Mouse (Mus musculus): Measurements from ENCODE around the gene Stk11. TPM values are rescaled to one million over a fixed set of nuclear protein-coding genes. Genes with fewer than 3 reads are reported as not detected.

The Stk11 gene
- total and polyA plus RNA-seq, 2 experiments from 2014 or later, result 14.8 to 77.8 TPM

GRCm38 (mm10) chr10:80144864-80145838 is 29.5 kb downstream of the Stk11 start:
- Histone ChIP-seq H3K36me3 (ENCODE audit: insufficient read depth) (peaks cover 18% of the 10 kb centered on the region), H3K9me3 (ENCODE audit: low read length) (no peaks in the 10 kb centered on the region), H3K4me2 (ENCODE audit: low read depth) (no peak overlapping the region), H3K27me3 (ENCODE audit: insufficient read depth, low read length) (no peaks in the 10 kb centered on the region), H3K27ac (ENCODE audit: low read depth, low read length) (peak overlapping the region; percentile 6; the same call in 1 of the 2 replicates), H3K4me1 (ENCODE audit: insufficient read depth) (peaks cover 5% of the 10 kb centered on the region; the same call in 1 of the 2 replicates), H3K9ac (no peak overlapping the region), H3K4me3 (ENCODE audit: low read depth, low read length) (no peak overlapping the region)
- peak; percentile 76 for DNase-seq
- no peak for ATAC-seq
- WGBS, result 73% methylated on average over 20 of the region's 20 CpGs
- peak; percentile 87 for TF ChIP-seq CTCF (IDR thresholded peaks at IDR 0.05; ENCODE audit: low read depth)

DNA sequence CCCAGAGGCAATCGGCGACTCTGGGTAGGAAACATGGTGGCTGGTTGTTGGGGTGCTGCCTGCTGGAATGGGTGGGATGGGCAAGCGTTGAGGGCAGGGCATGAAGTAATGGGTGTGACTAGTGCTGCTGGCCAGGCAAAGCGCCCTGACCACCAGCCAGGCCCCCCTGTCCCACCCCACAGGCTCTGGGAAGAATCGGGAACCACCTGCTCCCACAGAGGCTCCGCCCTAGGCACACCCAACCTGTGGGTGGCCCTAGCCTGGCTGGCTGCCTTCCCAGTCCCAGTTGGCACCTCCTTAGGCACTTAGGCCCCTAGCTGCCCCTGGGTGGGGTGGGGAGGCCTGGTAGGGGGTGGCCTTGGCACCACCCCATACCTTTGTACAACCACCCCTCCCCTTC is 30.3 kb downstream of the Stk11 start:
- DNase-seq (no peak), ATAC-seq (no peak)
- peak overlapping the region; percentile 6; the same call in 1 of the 2 replicates for H3K27ac ChIP-seq (ENCODE audit: low read depth, low read length)
- peaks cover 18% of the 10 kb centered on the region for H3K36me3 ChIP-seq (ENCODE audit: insufficient read depth)
- peaks cover 5% of the 10 kb centered on the region; the same call in 1 of the 2 replicates for H3K4me1 ChIP-seq (ENCODE audit: insufficient read depth)
- H3K9me3 ChIP-seq (ENCODE audit: low read length), result no peaks in the 10 kb centered on the region
- 74% methylated on average over 6 of the region's 6 CpGs for WGBS
- TF ChIP-seq CTCF (IDR thresholded peaks at IDR 0.05; ENCODE audit: low read depth), result no peak
- H3K9ac ChIP-seq, result no peak overlapping the region
- no peak overlapping the region for H3K4me3 ChIP-seq (ENCODE audit: low read depth, low read length)
- H3K4me2 ChIP-seq (ENCODE audit: low read depth), result no peak overlapping the region
- no peaks in the 10 kb centered on the region for H3K27me3 ChIP-seq (ENCODE audit: insufficient read depth, low read length)

DNA sequence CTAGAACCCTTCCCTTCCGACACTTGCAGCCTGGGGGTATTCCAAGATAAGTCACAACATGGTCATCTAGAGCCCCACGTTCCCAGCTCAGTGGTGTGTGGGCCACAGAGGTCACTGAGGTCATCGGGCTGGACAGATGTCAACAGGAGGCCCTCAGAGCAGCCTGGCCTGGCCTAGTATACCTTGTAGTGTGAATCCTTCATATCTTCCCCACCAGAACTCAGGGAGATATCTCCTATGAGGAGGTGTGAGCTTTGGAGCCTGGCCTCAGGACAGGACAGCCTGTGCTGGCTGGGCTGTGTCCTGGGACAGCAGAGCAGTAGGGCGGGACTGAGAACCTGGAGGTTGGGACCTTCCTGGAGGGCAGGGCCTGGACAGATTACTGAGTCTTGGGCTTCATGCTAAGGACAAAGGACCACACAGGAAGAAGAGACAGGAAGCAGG is 31.0 kb downstream of the Stk11 start:
- WGBS, result 85% methylated on average over 4 of the region's 4 CpGs
- no peak for TF ChIP-seq CTCF (IDR thresholded peaks at IDR 0.05; ENCODE audit: low read depth)

DNA sequence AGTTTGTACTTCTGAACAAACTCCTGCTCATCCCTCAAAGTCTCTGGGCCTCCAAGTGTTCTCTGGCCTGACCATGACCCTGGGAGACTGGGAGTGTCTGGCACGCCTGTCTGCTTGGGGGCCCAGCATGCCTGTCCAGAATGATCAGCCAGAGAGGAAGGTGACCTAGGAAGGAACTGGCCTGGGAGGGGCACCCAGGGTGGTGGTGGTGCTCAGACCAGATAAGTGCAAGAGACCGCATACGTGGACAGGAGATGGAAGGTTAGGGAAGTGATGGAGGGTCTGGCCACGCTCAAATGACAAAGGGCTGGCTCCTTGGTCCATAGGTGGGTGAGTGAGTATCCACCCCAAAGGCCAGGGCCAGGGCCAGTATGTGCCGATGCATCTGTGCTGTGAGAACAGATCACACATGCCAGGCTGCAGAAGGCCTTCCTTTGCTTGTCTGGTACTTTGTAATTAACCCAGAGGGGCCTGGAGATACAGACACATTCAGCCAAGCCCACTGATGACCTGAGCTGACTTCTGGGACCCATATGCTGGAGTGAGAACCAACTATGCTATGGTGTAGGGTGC is 31.6 kb downstream of the Stk11 start:
- Histone ChIP-seq H3K4me3 (ENCODE audit: low read depth, low read length) (no peak overlapping the region), H3K36me3 (ENCODE audit: insufficient read depth) (peaks cover 18% of the 10 kb centered on the region), H3K9me3 (ENCODE audit: low read length) (no peaks in the 10 kb centered on the region), H3K4me1 (ENCODE audit: insufficient read depth) (peaks cover 13% of the 10 kb centered on the region; the same call in 1 of the 2 replicates), H3K27me3 (ENCODE audit: insufficient read depth, low read length) (no peaks in the 10 kb centered on the region), H3K9ac (peak overlapping the region; percentile 99; the same call in 1 of the 2 replicates), H3K27ac (ENCODE audit: low read depth, low read length) (peak overlapping the region; percentile 100; the same call in 1 of the 2 replicates), H3K4me2 (ENCODE audit: low read depth) (peak overlapping the region; percentile 95)
- no peak for DNase-seq
- TF ChIP-seq CTCF (IDR thresholded peaks at IDR 0.05; ENCODE audit: low read depth), result no peak
- no peak for ATAC-seq
- 67% methylated on average over 5 of the region's 5 CpGs for WGBS

More for the DNA sequence above, 31.0 kb downstream of the Stk11 start:
- ATAC-seq (no peak), DNase-seq (no peak)
- no peak overlapping the region for H3K9ac ChIP-seq
- H3K27ac ChIP-seq (ENCODE audit: low read depth, low read length), result no peak overlapping the region
- H3K4me2 ChIP-seq (ENCODE audit: low read depth), result no peak overlapping the region
- no peaks in the 10 kb centered on the region for H3K9me3 ChIP-seq (ENCODE audit: low read length)
- H3K36me3 ChIP-seq (ENCODE audit: insufficient read depth), result peaks cover 18% of the 10 kb centered on the region
- H3K27me3 ChIP-seq (ENCODE audit: insufficient read depth, low read length), result no peaks in the 10 kb centered on the region
- H3K4me1 ChIP-seq (ENCODE audit: insufficient read depth), result peaks cover 6% of the 10 kb centered on the region; the same call in 1 of the 2 replicates
- H3K4me3 ChIP-seq (ENCODE audit: low read depth, low read length), result no peak overlapping the region

DNA sequence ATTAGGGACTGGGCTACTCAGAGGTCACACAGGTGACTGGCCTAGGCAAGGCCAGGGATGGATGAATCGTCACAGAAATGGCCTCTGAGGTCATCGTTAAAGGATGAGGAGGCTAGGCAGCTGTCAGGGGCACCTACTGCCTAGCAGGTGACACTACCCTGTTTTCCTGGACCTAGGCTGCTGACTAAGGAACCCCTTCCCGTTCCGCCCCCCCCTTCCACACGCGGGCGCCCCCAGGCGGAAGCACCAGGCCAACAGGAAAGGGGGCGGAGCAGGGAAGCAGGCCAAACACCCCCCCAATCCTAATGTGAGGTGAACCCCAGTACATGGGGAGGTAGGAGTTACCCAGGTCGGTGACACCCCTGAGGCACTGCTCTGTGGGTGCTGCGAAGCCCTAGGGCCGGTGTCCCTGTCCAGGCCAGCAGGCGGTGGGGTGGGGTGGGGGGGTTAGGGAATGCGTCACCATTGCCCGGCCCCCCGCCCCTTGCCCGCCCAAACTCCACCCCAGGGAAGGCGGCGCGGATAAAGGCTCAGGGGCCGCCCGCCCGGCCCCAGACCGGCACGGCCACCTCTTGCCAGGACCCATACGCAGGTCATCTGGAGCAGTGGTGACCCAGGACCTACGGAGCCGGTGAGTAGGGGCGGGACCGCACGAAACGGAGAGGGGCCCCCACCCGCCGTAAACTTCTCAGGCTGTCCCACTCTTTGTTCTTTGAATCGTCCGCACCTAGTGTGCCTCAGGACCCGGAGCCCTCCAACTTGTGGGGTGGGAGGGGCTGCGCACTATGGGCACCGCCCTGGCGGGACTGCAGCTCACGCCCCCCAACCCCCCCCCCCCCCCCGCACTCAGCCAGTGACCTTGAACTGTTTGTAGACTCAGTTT is 32.4 kb downstream of the Stk11 start, which contains the start of gene Midn:
Gene Midn, plus strand, starts transcription at position 554 of the 883 bp plus-strand sequence.
- H3K9ac ChIP-seq, result peak within 1 kb of the TSS; percentile 99
- under 1% methylated on average over 35 of the region's 42 CpGs for WGBS
- TF ChIP-seq CTCF (IDR thresholded peaks at IDR 0.05; ENCODE audit: low read depth), result peak; percentile 74

More for the DNA sequence above, 32.4 kb downstream of the Stk11 start, which contains the start of gene Midn:
- DNase-seq (peak; percentile 81), ATAC-seq (peak; percentile 3; the same call in 1 of the 2 replicates)
- peak within 1 kb of the TSS; percentile 95 for H3K4me2 ChIP-seq (ENCODE audit: low read depth)
- H3K4me3 ChIP-seq (ENCODE audit: low read depth, low read length), result peak within 1 kb of the TSS; percentile 98
- peaks cover 21% of the 10 kb centered on the region for H3K36me3 ChIP-seq (ENCODE audit: insufficient read depth)
- H3K27ac ChIP-seq (ENCODE audit: low read depth, low read length), result peak within 1 kb of the TSS; percentile 100
- no peaks in the 10 kb centered on the region for H3K9me3 ChIP-seq (ENCODE audit: low read length)
- H3K27me3 ChIP-seq (ENCODE audit: insufficient read depth, low read length), result no peaks in the 10 kb centered on the region
- H3K4me1 ChIP-seq (ENCODE audit: insufficient read depth), result peaks cover 17% of the 10 kb centered on the region

All from forebrain, postnatal 0 days (tissue).